Mouse (Mus musculus) olfactory bulb, adult 2 months (tissue): ENCODE data around the gene Cenph.

ENCODE experiments used
- CTCF ChIP-seq: fragments of 200-500 bp; IDR thresholded peaks from 2 replicates; pipeline ENCODE4 v1.5.1; 2012; ENCODE audit warnings: low read depth, mild to moderate bottlenecking, low read length, moderate library complexity; ENCODE audit not compliant: insufficient read depth
- POLR2A ChIP-seq: fragments of 200-500 bp; IDR thresholded peaks from 2 replicates; pipeline ENCODE4 v1.6.1; 2012; ENCODE audit warnings: mild to moderate bottlenecking, low read depth, low read length, moderate library complexity; ENCODE audit not compliant: insufficient read depth

- no peak for TF ChIP-seq POLR2A
- TF ChIP-seq CTCF: no peak
Observed at GRCm38 (mm10) chr13:100715467-100715866, 60.2 kb downstream of the Cenph start.
